Mouse (Mus musculus) olfactory bulb, adult 2 months (tissue): ENCODE results near the gene Mettl17. TPM values are rescaled to one million over a fixed set of nuclear protein-coding genes. Genes with fewer than 3 reads are reported as not detected.
A peak's percentile ranks its signal among the peaks of the same experiment; 100 is the strongest.

Experiments
- H3K27ac ChIP-seq: fragments of 200-500 bp; 2 replicates; pipeline ENCODE4 v1.5.1; 2012; ENCODE audit warnings: low read depth, low read length; ENCODE audit not compliant: insufficient read depth
- H3K4me1 ChIP-seq: fragments of 200-500 bp; 2 replicates; pipeline ENCODE4 v1.6.1; 2012; ENCODE audit warnings: low read length; ENCODE audit not compliant: control insufficient read depth, insufficient read depth
- H3K4me3 ChIP-seq: fragments of 200-500 bp; 2 replicates; pipeline ENCODE4 v1.5.1; 2012; ENCODE audit warnings: mild to moderate bottlenecking, low read depth, low read length, moderate library complexity; ENCODE audit not compliant: insufficient read depth
- CTCF ChIP-seq: fragments of 200-500 bp; IDR thresholded peaks from 2 replicates; pipeline ENCODE4 v1.5.1; 2012; ENCODE audit warnings: low read depth, mild to moderate bottlenecking, low read length, moderate library complexity; ENCODE audit not compliant: insufficient read depth
- POLR2A ChIP-seq: fragments of 200-500 bp; IDR thresholded peaks from 2 replicates; pipeline ENCODE4 v1.6.1; 2012; ENCODE audit warnings: mild to moderate bottlenecking, low read depth, low read length, moderate library complexity; ENCODE audit not compliant: insufficient read depth
- WGBS: fragments of 180-500 bp; shearing (Covaris S2); methylation state at CpG from one replicate; pipeline ENCODE4 v1.1.7; 2018; 5-methylcytosine and 5-hydroxymethylcytosine counted together
- polyA plus RNA-seq: library from polyadenylated mRNA; stranded (reverse); fragments of >200 nt; gene quantifications from 2 replicates; pipeline ENCODE4 v1.2.4, GENCODE M21; 2012; ENCODE audit warnings: low replicate concordance; ENCODE audit not compliant: missing spikeins, insufficient read depth, insufficient read length

Mettl17 gene
- polyA plus RNA-seq, 1 experiment: not detected

- Histone ChIP-seq H3K4me1 (no peaks in the 10 kb centered on the region), H3K4me3 (no peak overlapping the region), H3K27ac (no peak overlapping the region)
- WGBS: 70% methylated on average over 2 of the region's 2 CpGs
- TF ChIP-seq CTCF (no peak), POLR2A (no peak)
Measured at GRCm38 (mm10) chr14:51870756-51871155, 13.9 kb upstream of the Mettl17 start.

DNA sequence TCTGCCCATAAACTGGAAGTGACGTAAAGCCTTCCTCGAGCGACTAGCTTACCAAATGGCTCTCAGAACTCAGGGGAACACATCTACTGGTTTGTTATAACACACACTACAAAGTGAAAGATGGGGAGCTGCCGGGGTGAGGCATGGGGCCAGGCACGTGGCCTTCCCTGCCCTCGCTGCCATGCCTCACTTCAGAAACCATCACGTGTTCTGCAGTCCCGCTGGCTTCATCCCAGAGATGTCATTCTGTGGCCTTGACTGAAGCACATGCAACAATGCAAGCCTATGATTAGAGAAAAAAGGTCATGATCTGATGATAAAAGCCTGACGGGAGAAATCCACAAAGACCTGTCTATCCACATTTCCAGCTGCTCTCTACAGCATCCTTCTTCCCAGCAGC, 12.9 kb upstream of the Mettl17 start:
- WGBS: 61% methylated on average over 9 of the region's 9 CpGs
- Histone ChIP-seq H3K4me3 (no peak overlapping the region), H3K4me1 (no peaks in the 10 kb centered on the region), H3K27ac (no peak overlapping the region)
- TF ChIP-seq CTCF: no peak
- TF ChIP-seq POLR2A: no peak

DNA sequence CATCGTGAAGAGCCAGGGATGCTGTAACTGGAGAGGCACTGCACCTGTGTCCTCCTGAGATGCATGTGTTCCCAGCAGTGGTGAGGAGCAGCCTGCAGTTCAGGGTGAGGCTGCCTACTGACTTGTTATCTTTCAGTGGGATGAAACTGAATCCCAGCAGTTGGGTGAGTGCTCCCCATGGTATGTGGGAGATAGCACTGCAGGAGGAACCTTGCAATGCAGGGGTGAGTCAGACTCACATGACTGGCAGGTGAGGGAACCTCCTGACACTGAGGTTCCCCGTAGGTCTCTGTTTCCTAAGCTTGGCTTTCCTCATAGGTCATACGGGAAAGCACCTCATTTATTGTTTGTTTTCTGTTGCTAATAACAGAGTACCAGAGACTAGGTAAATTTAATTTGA, 7.1 kb upstream of the Mettl17 start:
- Histone ChIP-seq H3K4me1 (no peaks in the 10 kb centered on the region), H3K27ac (no peak overlapping the region), H3K4me3 (no peak overlapping the region)
- 90% methylated on average over 3 of the region's 3 CpGs for WGBS
- TF ChIP-seq POLR2A (no peak), CTCF (no peak)

DNA sequence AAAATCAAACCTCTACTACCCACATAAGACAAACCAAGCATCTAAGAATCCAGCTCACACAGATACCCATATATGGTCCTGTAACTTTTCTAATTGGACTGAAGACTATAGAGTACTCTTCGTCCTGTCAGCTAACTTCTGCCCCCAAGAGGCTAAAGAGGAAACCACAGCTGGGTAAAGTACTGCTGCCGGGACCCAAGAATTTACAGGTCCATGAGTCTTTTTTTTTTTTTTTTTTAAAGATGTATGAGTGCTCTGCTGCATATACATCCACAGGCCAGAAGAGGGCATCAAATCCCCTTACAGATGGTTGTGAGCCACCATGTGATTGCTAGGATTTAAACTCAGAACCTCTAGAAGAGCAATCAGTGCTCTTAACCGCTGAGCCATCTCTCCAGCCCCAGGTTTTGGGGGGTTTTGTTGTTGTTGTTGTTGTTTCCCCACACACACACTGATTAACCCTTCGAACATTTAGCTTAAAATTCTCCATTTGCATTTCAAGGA, 1.1 kb upstream of the Mettl17 start:
- Histone ChIP-seq H3K4me1 (peaks cover 2% of the 10 kb centered on the region; the same call in 1 of the 2 replicates), H3K27ac (no peak overlapping the region), H3K4me3 (no peak overlapping the region)
- 0% methylated on average over 4 of the region's 4 CpGs for whole genome bisulfite sequencing
- TF ChIP-seq POLR2A (no peak), CTCF (no peak)

GRCm38 (mm10) chr14:51884031-51884544, 554 bp upstream of the Mettl17 start:
- TF ChIP-seq CTCF: no peak
- TF ChIP-seq POLR2A: no peak; the same call in 1 of the 2 replicates
- Histone ChIP-seq H3K27ac (no peak overlapping the region), H3K4me1 (peaks cover 2% of the 10 kb centered on the region; the same call in 1 of the 2 replicates), H3K4me3 (peak overlapping the region; percentile 60; the same call in 1 of the 2 replicates)
- WGBS: under 1% methylated on average over 14 of the region's 14 CpGs

DNA sequence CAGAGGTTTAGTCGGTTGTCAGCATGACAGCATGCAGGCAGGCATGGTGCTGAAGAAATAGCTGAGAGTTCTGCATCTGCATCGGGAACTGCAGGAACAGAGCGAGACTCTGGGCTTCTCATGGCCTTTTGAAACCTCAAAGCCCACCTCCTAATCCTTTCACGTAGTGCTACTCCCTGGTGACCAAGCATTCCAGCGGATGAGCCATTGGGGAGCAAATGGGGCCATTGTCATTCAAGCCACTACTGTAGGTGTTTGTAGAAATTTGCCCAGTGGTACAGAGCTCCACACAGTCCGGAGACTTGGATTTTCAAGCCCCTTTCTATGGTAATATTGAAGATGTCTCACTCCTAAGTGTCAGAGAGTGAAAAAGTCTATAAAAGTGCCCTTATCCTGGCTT, 1.4 kb downstream of the Mettl17 start:
- no peak overlapping the region for H3K27ac ChIP-seq
- H3K4me1 ChIP-seq: peaks cover 2% of the 10 kb centered on the region; the same call in 1 of the 2 replicates
- 35% methylated on average over 6 of the region's 6 CpGs for WGBS
- H3K4me3 ChIP-seq: no peak overlapping the region
- TF ChIP-seq POLR2A: no peak
- no peak for TF ChIP-seq CTCF

- H3K4me3 ChIP-seq: no peak overlapping the region
- H3K4me1 ChIP-seq: peaks cover 2% of the 10 kb centered on the region; the same call in 1 of the 2 replicates
- 87% methylated on average over 6 of the region's 6 CpGs for WGBS
- TF ChIP-seq POLR2A (no peak), CTCF (no peak)
- no peak overlapping the region for H3K27ac ChIP-seq
Measured at GRCm38 (mm10) chr14:51889833-51890232, 5.2 kb downstream of the Mettl17 start.

DNA sequence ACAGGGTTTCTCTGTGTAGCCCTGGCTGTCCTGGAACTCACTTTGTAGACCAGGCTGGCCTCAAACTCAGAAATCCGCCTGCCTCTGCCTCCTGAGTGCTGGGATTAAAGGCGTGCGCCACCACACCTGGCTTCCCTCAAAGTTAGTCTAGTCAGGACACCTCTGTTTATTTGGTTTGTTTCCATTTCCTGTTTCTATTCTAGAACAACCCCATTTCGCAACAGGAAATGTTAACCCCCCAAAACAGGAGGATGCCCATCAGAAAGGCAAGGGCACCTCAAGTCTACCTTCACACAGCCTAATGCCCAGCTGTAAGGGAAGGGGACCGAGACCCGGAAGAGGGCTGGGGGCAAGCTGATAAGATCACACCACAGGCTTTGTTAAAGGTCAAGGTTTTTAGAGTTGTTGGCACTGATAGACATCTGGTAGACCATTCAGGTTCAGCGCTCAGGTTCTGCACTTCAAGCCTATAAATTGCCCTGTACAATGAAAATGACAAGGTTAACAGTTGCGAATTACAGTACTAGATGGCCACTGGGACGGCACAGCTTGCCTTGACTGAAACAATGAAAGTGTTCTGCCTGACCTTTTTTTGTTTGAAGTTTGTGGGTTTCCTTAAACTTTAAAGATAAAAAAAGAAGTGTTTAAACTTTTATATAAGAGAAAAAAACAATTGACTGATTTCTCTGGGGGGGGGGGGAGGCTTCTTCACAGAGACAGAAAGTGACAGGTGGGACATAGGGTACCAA, 7.7 kb downstream of the Mettl17 start, which contains the start of gene Slc39a2:
Slc39a2 (plus strand) TSS at position 699 of the 749 bp plus-strand sequence.
- H3K4me1 ChIP-seq: peaks cover 4% of the 10 kb centered on the region; the same call in 1 of the 2 replicates
- H3K27ac ChIP-seq: no peak within 1 kb of the TSS
- H3K4me3 ChIP-seq: no peak within 1 kb of the TSS
- no peak for TF ChIP-seq POLR2A
- no peak for TF ChIP-seq CTCF
- WGBS: 91% methylated on average over 9 of the region's 9 CpGs

DNA sequence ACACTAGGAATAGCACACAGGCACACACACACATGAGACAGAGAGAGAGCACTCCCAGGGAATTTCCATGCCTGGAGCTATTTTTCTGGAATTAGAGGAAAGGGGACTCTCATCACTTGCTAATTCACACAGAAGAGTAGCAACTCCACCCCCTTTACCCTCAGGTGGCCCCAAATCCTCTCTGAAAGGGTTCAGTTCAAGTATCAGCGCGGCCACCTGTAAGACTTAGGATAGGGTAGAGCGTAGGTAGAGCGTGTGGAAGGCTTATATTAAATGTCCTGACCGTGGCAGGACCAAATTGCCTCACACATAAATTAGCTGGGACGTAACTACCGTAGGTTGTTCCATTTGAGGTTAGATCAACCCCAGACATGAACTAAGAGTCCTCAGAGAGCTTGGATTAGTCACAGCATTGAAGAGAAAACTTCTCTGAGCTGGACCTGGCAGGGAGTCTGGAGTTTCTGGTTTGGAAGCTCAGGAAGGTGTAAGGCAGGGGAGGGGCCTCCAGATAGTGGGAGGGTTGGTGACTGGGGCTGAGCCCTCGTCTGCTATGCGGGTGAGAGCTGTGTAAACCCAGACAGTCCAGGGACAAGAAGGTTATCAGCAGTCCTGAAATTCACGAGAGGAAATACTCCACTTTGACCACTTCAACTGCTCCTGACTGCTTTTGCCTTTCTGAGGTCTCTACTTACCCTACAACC, 8.6 kb downstream of the Mettl17 start:
- TF ChIP-seq POLR2A (no peak), CTCF (no peak)
- no peak overlapping the region for H3K27ac ChIP-seq
- WGBS: 50% methylated on average over 10 of the region's 10 CpGs
- no peak overlapping the region for H3K4me3 ChIP-seq
- H3K4me1 ChIP-seq: peaks cover 4% of the 10 kb centered on the region; the same call in 1 of the 2 replicates
